Mouse (Mus musculus) spleen, adult 2 months (tissue): Measurements from ENCODE around the gene Hip1r.

Source experiments
- CTCF ChIP-seq: fragments of 200-500 bp; IDR thresholded peaks from 2 replicates; pipeline ENCODE4 v1.5.1; 2011; ENCODE audit warnings: mild to moderate bottlenecking, inconsistent platforms; ENCODE audit not compliant: insufficient read depth, insufficient read length, insufficient replicate concordance; ENCODE audit errors: extremely low read depth
- POLR2A ChIP-seq: fragments of 200-500 bp; IDR thresholded peaks from 2 replicates; pipeline ENCODE4 v1.6.1; 2011; ENCODE audit warnings: low read depth, low read length, inconsistent platforms

GRCm38 (mm10) chr5:123931131-123931530 is 42.3 kb upstream of the Hip1r start:
- no peak for TF ChIP-seq POLR2A
- no peak for TF ChIP-seq CTCF
